Mouse (Mus musculus): ENCODE measurements around the gene Nup155. TPM values are rescaled to one million over a fixed set of nuclear protein-coding genes. Genes with fewer than 3 reads are reported as not detected.

The Nup155 gene
- total and polyA plus RNA-seq, 2 experiments from 2014 or later = 6.8 to 42.0 TPM

GRCm38 (mm10) chr15:8208362-8208761 is 99.3 kb downstream of the Nup155 start:
- no peak overlapping the region for H3K4me2 ChIP-seq (ENCODE audit: low read depth, low read length, poor library complexity, severe bottlenecking)
- no peaks in the 10 kb centered on the region for H3K4me1 ChIP-seq (ENCODE audit: insufficient read depth, low read length)
- H3K9ac ChIP-seq (replicated peaks; ENCODE audit: low read length, poor library complexity, severe bottlenecking) = no peak overlapping the region
- H3K4me3 ChIP-seq (ENCODE audit: low read depth, low read length) = no peak overlapping the region
- H3K36me3 ChIP-seq (ENCODE audit: insufficient read depth, low read length) = peaks cover 36% of the 10 kb centered on the region
- DNase-seq (ENCODE audit: low spot score) = no peak
- 96% methylated on average over 6 of the region's 6 CpGs for WGBS
- H3K27ac ChIP-seq (ENCODE audit: low read depth, low read length) = no peak overlapping the region
- no peak for TF ChIP-seq CTCF (IDR thresholded peaks at IDR 0.05)
- ATAC-seq (ENCODE audit: low FRiP score) = no peak
- H3K27me3 ChIP-seq (ENCODE audit: insufficient read depth, low read length) = no peaks in the 10 kb centered on the region
- H3K9me3 ChIP-seq (ENCODE audit: low read length) = no peaks in the 10 kb centered on the region

Other genes with a start within 250 kb of the Nup155 start
- gene Wdr70, start 10.1 kb upstream of the Nup155 start, total RNA-seq (2014; rRNA removed) = 44.6 and 49.8 TPM in 2 replicates
- 68.6 and 73.8 TPM in 2 replicates for gene Wdr70, start 10.1 kb upstream of the Nup155 start, polyA plus RNA-seq (2015; fragmentation: Nextera tagmentation; extraction: Ambion mirVana)
- gene Cplane1, start 59.8 kb downstream of the Nup155 start, total RNA-seq (2014; rRNA removed) = 36.8 and 45.4 TPM in 2 replicates
- 12.5 and 15.9 TPM in 2 replicates for gene Cplane1, start 59.8 kb downstream of the Nup155 start, polyA plus RNA-seq (2015; fragmentation: Nextera tagmentation; extraction: Ambion mirVana)

All from midbrain, postnatal 0 days (tissue).